Mouse (Mus musculus) pancreas, adult 10 weeks (tissue): ENCODE data around the gene Serpina1a. TPM values are rescaled to one million over a fixed set of nuclear protein-coding genes. Genes with fewer than 3 reads are reported as not detected.

Experiments
- polyA plus RNA-seq: library from polyadenylated mRNA; stranded (reverse); fragments of 350-450 nt; fragmentation: Illumina TruSeq; extraction: RNeasy Lipid Tissue Mini Kit (QIAGEN cat#74804); gene quantifications from one replicate; pipeline ENCODE4 v1.2.3, GENCODE M21; 2015; ENCODE audit warnings: low read depth, low replicate concordance; ENCODE audit not compliant: insufficient read depth

The Serpina1a gene
- not detected for polyA plus RNA-seq

DNA sequence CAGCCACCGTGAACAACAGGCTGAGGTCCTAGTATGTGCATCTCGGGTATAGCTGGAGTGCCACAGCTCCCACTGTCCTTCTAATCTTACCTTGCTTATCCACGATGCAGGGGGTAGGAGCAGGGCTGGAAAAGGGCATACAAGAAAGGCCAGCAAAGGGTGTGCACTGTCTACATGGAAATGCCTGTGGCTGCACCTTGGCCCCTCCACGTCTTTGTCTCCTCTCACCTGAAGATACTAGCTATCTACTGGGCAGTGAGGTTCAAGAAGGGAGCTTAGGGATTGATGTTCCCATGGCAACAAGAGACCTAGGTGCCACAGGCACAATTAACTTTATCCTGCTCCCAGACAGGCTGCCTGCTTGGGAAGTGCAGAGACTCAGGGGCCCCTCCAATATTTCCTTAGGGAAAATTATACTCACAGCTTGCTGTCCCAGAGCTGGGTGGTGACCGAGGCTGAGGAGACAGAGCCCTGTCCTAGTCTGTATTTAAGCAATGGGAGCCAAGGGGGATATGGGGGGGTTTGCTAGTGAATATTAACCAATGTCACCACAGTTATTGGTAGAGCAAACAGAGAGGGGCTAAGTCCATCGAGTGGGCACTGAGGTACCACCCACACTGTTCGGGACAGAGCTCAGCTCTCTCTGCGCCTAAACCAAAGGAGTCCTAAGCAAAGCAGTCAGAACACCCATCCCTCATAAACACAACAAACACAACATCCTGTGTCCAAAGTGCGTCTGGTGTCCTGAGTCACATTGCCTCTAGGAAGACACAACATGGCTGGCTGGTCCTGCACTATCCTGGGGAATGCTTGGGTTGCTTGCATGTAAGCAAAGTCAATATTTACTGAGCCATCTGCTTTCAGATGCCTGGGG, at the start of gene Serpina1a:
Gene Serpina1a (minus strand): TSS at position 462 of the 874 bp plus-strand sequence.

DNA sequence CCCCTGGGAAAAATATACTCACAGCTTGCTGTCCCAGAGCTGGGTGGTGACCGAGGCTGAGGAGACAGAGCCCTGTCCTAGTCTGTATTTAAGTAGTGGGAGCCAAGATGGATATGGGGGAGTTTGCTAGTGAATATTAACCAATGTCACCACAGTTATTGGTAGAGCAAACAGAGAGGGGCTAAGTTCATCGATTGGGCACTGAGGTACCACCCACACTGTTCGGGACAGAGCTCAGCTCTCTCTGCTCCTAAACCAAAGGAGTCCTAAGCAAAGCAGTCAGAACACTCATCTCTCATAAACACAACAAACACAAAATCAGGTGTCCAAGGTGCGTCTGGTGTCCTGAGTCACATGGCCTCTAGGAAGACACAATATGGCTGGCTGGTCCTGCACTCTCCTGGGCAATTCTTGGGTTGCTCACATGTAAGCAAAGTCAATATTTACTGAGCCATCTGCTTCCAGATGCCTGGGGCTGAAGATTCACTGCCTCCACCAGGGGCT, 41.5 kb upstream of the Serpina1a start, which contains the start of gene Serpina1c:
Gene Serpina1c (minus strand): TSS at position 51 of the 504 bp plus-strand sequence.

DNA sequence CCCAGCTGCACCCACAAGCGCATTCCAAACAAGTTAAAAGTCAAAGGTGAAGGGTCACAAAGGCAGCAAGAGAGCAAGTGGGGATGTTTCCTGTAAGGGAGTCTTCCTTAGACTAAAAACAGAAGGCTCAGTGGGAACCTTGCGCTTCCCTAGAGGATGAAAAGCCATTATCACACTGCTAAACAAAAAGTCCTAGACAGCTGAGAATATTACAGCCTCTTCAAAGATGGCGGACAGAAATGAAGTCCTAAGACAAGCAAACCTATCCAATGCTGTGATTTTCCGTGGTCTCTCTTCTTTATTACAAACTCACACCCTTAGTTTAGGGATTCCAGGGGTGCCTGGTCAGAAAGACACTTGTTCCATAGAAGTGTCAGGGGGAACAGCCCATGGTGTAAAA, 33.1 kb downstream of the Serpina1a start, which contains the start of gene Serpina1b:
Gene Serpina1b (minus strand): TSS at position 101 of the 400 bp plus-strand sequence.

Other genes starting within 250 kb of the Serpina1a start
- 2.8 TPM for gene Serpina10, start 232.1 kb downstream of the Serpina1a start, polyA plus RNA-seq
- gene Serpina6, start 206.3 kb downstream of the Serpina1a start, polyA plus RNA-seq, result not detected
- not detected for gene Serpina16, start 187.4 kb downstream of the Serpina1a start, polyA plus RNA-seq
- not detected for gene Serpina1f, start 168.0 kb downstream of the Serpina1a start, polyA plus RNA-seq
- not detected for gene Serpina1d, start 90.0 kb downstream of the Serpina1a start, polyA plus RNA-seq
- not detected for gene Serpina1b, start 33.2 kb downstream of the Serpina1a start, polyA plus RNA-seq
- gene Serpina1c, start 41.3 kb upstream of the Serpina1a start, polyA plus RNA-seq, result not detected
- gene Serpina1e, start 95.4 kb upstream of the Serpina1a start, polyA plus RNA-seq, result not detected
- not detected for gene Serpina11, start 126.4 kb upstream of the Serpina1a start, polyA plus RNA-seq
- not detected for gene Serpina9, start 150.2 kb upstream of the Serpina1a start, polyA plus RNA-seq
- not detected for gene Serpina12, start 180.9 kb upstream of the Serpina1a start, polyA plus RNA-seq
- gene Serpina5, start 237.6 kb upstream of the Serpina1a start, polyA plus RNA-seq, result not detected
- not detected for gene Serpina3a, start 249.2 kb upstream of the Serpina1a start, polyA plus RNA-seq